Mouse (Mus musculus): ENCODE measurements around the gene Kalrn.

- no peak for TF ChIP-seq CTCF (IDR thresholded peaks at IDR 0.05; ENCODE audit: extremely low read depth, insufficient read length, insufficient replicate concordance, low read depth, low read length)
- no peak for TF ChIP-seq POLR2A (IDR thresholded peaks at IDR 0.05; ENCODE audit: low read depth, low read length)
Observed at GRCm38 (mm10) chr16:34441704-34442103, 131.6 kb downstream of the Kalrn start.
